Mouse (Mus musculus): Measurements from ENCODE around the gene Map2k1.

- TF ChIP-seq POLR2A (IDR thresholded peaks at IDR 0.05; ENCODE audit: extremely low read depth, insufficient read depth, low read length) (no peak), CTCF (IDR thresholded peaks at IDR 0.05; ENCODE audit: extremely low read depth, insufficient read depth, low read length) (no peak)
These were observed 36.8 kb downstream of the Map2k1 start for GRCm38 (mm10) chr9:64216641-64217040.

Data from cortical plate, adult 2 months (tissue).